Mouse (Mus musculus): ENCODE data around the gene H2-Q1.

GRCm38 (mm10) chr17:35354071-35354470 lies 33.9 kb downstream of the H2-Q1 start:
- TF ChIP-seq CTCF (IDR thresholded peaks at IDR 0.05; ENCODE audit: extremely low read depth, insufficient read length, insufficient replicate concordance, low read depth, low read length), result no peak
- TF ChIP-seq POLR2A (IDR thresholded peaks at IDR 0.05; ENCODE audit: low read depth, low read length), result no peak

Measured in small intestine, adult 2 months (tissue).